Mouse (Mus musculus) limb, embryonic 15.5 days (tissue): Measurements from ENCODE around the gene Ptpa. TPM values are rescaled to one million over a fixed set of nuclear protein-coding genes. Genes with fewer than 3 reads are reported as not detected.
"Not testable (repeated sequence)": the region's sequence is repeated elsewhere in the genome, so short reads cannot be mapped to it uniquely, and the experiment has no call there.

Experiments
- ATAC-seq: fragments of 200-750 bp; cut with Nextera tagmentation; 2 replicates; pipeline ENCODE4 v1.8.0; 2017; ENCODE audit warnings: low read depth, moderate TSS enrichment; ENCODE audit not compliant: insufficient number of reproducible peaks, low FRiP score, low TSS enrichment
- H3K27ac ChIP-seq: fragments of 300-500 bp; sonication (generic); 2 replicates; pipeline ENCODE4 v1.5.1; 2015; ENCODE audit warnings: moderate library complexity, mild to moderate bottlenecking, inconsistent platforms
- H3K27me3 ChIP-seq: fragments of 300-500 bp; sonication (generic); 2 replicates; pipeline ENCODE4 v1.6.1; 2015; ENCODE audit warnings: inconsistent platforms
- H3K36me3 ChIP-seq: fragments of 300-500 bp; sonication (generic); 2 replicates; pipeline ENCODE4 v1.6.1; 2015; ENCODE audit warnings: inconsistent platforms
- H3K4me1 ChIP-seq: fragments of 300-500 bp; sonication (generic); 2 replicates; pipeline ENCODE4 v1.6.1; 2015; ENCODE audit warnings: inconsistent platforms
- H3K4me2 ChIP-seq: fragments of 300-500 bp; sonication (generic); 2 replicates; pipeline ENCODE4 v1.6.1; 2015; ENCODE audit warnings: mild to moderate bottlenecking, inconsistent platforms
- H3K4me3 ChIP-seq: fragments of 300-500 bp; sonication (generic); 2 replicates; pipeline ENCODE4 v1.5.1; 2015; ENCODE audit warnings: mild to moderate bottlenecking, inconsistent platforms
- H3K9ac ChIP-seq: fragments of 300-500 bp; sonication (generic); 2 replicates; pipeline ENCODE4 v1.6.1; 2015; ENCODE audit warnings: inconsistent platforms
- H3K9me3 ChIP-seq: fragments of 300-500 bp; sonication (generic); 2 replicates; pipeline ENCODE4 v1.6.1; 2016; ENCODE audit warnings: inconsistent platforms
- WGBS: fragments of 180-500 bp; shearing (Covaris S2); methylation state at CpG from one replicate; pipeline ENCODE4 v1.1.7; 2015; 5-methylcytosine and 5-hydroxymethylcytosine counted together
- polyA plus RNA-seq: library from polyadenylated mRNA; unstranded; fragments of >200 nt; fragmentation: Nextera tagmentation; extraction: Ambion mirVana; gene quantifications from 2 replicates; pipeline ENCODE4 v1.2.1, GENCODE M21; 2015

Ptpa gene
- polyA plus RNA-seq, 1 experiment from 2014 or later, result 149 TPM

GRCm38 (mm10) chr2:30403870-30404269 lies 12.0 kb upstream of the Ptpa start:
- H3K27me3 ChIP-seq, result no peaks in the 10 kb centered on the region
- H3K36me3 ChIP-seq, result peaks cover 96% of the 10 kb centered on the region
- H3K9me3 ChIP-seq, result no peaks in the 10 kb centered on the region
- H3K27ac ChIP-seq, result no peak overlapping the region
- no peak for ATAC-seq
- H3K4me2 ChIP-seq, result no peak overlapping the region
- no peak overlapping the region for H3K9ac ChIP-seq
- 74% methylated on average over 1 of the region's 1 CpGs for WGBS
- H3K4me3 ChIP-seq, result no peak overlapping the region
- H3K4me1 ChIP-seq, result no peaks in the 10 kb centered on the region

GRCm38 (mm10) chr2:30407221-30407620 lies 8.6 kb upstream of the Ptpa start:
- Histone ChIP-seq H3K9me3 (no peaks in the 10 kb centered on the region), H3K27ac (no peak overlapping the region), H3K9ac (no peak overlapping the region), H3K27me3 (no peaks in the 10 kb centered on the region), H3K4me2 (no peak overlapping the region), H3K36me3 (peaks cover 77% of the 10 kb centered on the region), H3K4me1 (no peaks in the 10 kb centered on the region), H3K4me3 (no peak overlapping the region)
- no peak for ATAC-seq
- 86% methylated on average over 2 of the region's 2 CpGs for WGBS

GRCm38 (mm10) chr2:30407778-30408177 lies 8.1 kb upstream of the Ptpa start:
- Histone ChIP-seq H3K4me3 (no peak overlapping the region), H3K4me2 (no peak overlapping the region), H3K4me1 (no peaks in the 10 kb centered on the region), H3K27ac (no peak overlapping the region), H3K9ac (no peak overlapping the region), H3K27me3 (no peaks in the 10 kb centered on the region), H3K36me3 (peaks cover 72% of the 10 kb centered on the region), H3K9me3 (no peaks in the 10 kb centered on the region)
- WGBS, result 90% methylated on average over 10 of the region's 10 CpGs
- ATAC-seq, result no peak

GRCm38 (mm10) chr2:30408452-30409100 lies 7.3 kb upstream of the Ptpa start:
- H3K4me1 ChIP-seq, result peaks cover 6% of the 10 kb centered on the region
- H3K4me3 ChIP-seq, result no peak overlapping the region
- no peaks in the 10 kb centered on the region for H3K9me3 ChIP-seq
- peaks cover 64% of the 10 kb centered on the region for H3K36me3 ChIP-seq
- H3K27ac ChIP-seq, result no peak overlapping the region
- 0 out of 2 replicates have a peak overlapping the region, but pooled peaks have one; percentile 2 for H3K9ac ChIP-seq
- 83% methylated on average over 8 of the region's 8 CpGs for WGBS
- ATAC-seq, result no peak
- no peak overlapping the region for H3K4me2 ChIP-seq
- no peaks in the 10 kb centered on the region for H3K27me3 ChIP-seq

GRCm38 (mm10) chr2:30409454-30410176 lies 6.2 kb upstream of the Ptpa start:
- H3K4me3 ChIP-seq, result no peak overlapping the region
- no peak overlapping the region for H3K4me2 ChIP-seq
- ATAC-seq, result no peak
- WGBS, result 87% methylated on average over 5 of the region's 5 CpGs
- H3K36me3 ChIP-seq, result peaks cover 54% of the 10 kb centered on the region
- peaks cover 17% of the 10 kb centered on the region for H3K4me1 ChIP-seq
- H3K9ac ChIP-seq, result no peak overlapping the region
- H3K27ac ChIP-seq, result no peak overlapping the region
- H3K27me3 ChIP-seq, result no peaks in the 10 kb centered on the region
- no peaks in the 10 kb centered on the region for H3K9me3 ChIP-seq

- Histone ChIP-seq H3K27me3 (no peaks in the 10 kb centered on the region), H3K9ac (no peak overlapping the region), H3K27ac (no peak overlapping the region), H3K9me3 (no peaks in the 10 kb centered on the region), H3K4me3 (no peak overlapping the region), H3K4me1 (peaks cover 38% of the 10 kb centered on the region), H3K4me2 (no peak overlapping the region), H3K36me3 (peaks cover 20% of the 10 kb centered on the region)
- WGBS, result 81% methylated on average over 16 of the region's 16 CpGs
- ATAC-seq, result no peak
These were observed 2.5 kb upstream of the Ptpa start for GRCm38 (mm10) chr2:30413038-30413973.

GRCm38 (mm10) chr2:30414101-30414500 lies 1.7 kb upstream of the Ptpa start:
- Histone ChIP-seq H3K27ac (no peak overlapping the region), H3K4me2 (no peak overlapping the region), H3K36me3 (peaks cover 12% of the 10 kb centered on the region), H3K27me3 (no peaks in the 10 kb centered on the region), H3K4me1 (peaks cover 46% of the 10 kb centered on the region), H3K4me3 (no peak overlapping the region), H3K9me3 (no peaks in the 10 kb centered on the region), H3K9ac (no peak overlapping the region)
- 65% methylated on average over 4 of the region's 4 CpGs for WGBS
- ATAC-seq, result no peak

GRCm38 (mm10) chr2:30414681-30415080 lies 1.2 kb upstream of the Ptpa start:
- H3K36me3 ChIP-seq, result peaks cover 9% of the 10 kb centered on the region
- no peaks in the 10 kb centered on the region for H3K27me3 ChIP-seq
- H3K4me1 ChIP-seq, result peaks cover 50% of the 10 kb centered on the region
- H3K4me2 ChIP-seq, result peak overlapping the region; percentile 72
- no peak overlapping the region for H3K27ac ChIP-seq
- peak overlapping the region; percentile 87 for H3K4me3 ChIP-seq
- ATAC-seq, result no peak
- WGBS, result 50% methylated on average over 5 of the region's 5 CpGs
- no peaks in the 10 kb centered on the region for H3K9me3 ChIP-seq
- H3K9ac ChIP-seq, result peak overlapping the region; percentile 89; the same call in 1 of the 2 replicates

- H3K36me3 ChIP-seq, result peaks cover 2% of the 10 kb centered on the region; the same call in 1 of the 2 replicates
- peak within 1 kb of the TSS; percentile 98 for H3K27ac ChIP-seq
- H3K9me3 ChIP-seq, result no peaks in the 10 kb centered on the region
- WGBS, result under 1% methylated on average over 58 of the region's 58 CpGs
- H3K4me2 ChIP-seq, result peak within 1 kb of the TSS; percentile 72
- no peaks in the 10 kb centered on the region for H3K27me3 ChIP-seq
- peak within 1 kb of the TSS; percentile 87 for H3K4me3 ChIP-seq
- peak within 1 kb of the TSS; percentile 89 for H3K9ac ChIP-seq
- peaks cover 50% of the 10 kb centered on the region for H3K4me1 ChIP-seq
- ATAC-seq, result peak; percentile 85
These were observed 493 bp upstream of the Ptpa start, which contains the start of gene Crat for GRCm38 (mm10) chr2:30415157-30415935. Gene Crat (minus strand): TSS chr2:30415813.

GRCm38 (mm10) chr2:30416649-30416965 lies 768 bp downstream of the Ptpa start:
- H3K4me3 ChIP-seq, result peak overlapping the region; percentile 87
- H3K36me3 ChIP-seq, result no peaks in the 10 kb centered on the region
- peak overlapping the region; percentile 72 for H3K4me2 ChIP-seq
- no peak for ATAC-seq
- no peaks in the 10 kb centered on the region for H3K9me3 ChIP-seq
- no peaks in the 10 kb centered on the region for H3K27me3 ChIP-seq
- peaks cover 57% of the 10 kb centered on the region for H3K4me1 ChIP-seq
- peak overlapping the region; percentile 89 for H3K9ac ChIP-seq
- 0% methylated on average over 7 of the region's 7 CpGs for WGBS
- H3K27ac ChIP-seq, result peak overlapping the region; percentile 98

GRCm38 (mm10) chr2:30417154-30417553 lies 1.3 kb downstream of the Ptpa start:
- ATAC-seq, H3K9ac ChIP-seq, H3K9me3 ChIP-seq, H3K36me3 ChIP-seq, H3K27me3 ChIP-seq: not testable (repeated sequence)
- peak overlapping the region; percentile 87 for H3K4me3 ChIP-seq
- 70% methylated on average over 6 of the region's 6 CpGs for WGBS
- H3K4me2 ChIP-seq, result peak overlapping the region; percentile 72
- H3K4me1 ChIP-seq, result peaks cover 59% of the 10 kb centered on the region
- H3K27ac ChIP-seq, result peak overlapping the region; percentile 98; the same call in 1 of the 2 replicates
